Mouse (Mus musculus) embryonic fibroblast, embryonic 13.5 days (primary cell): ENCODE data around the gene Arhgap30.

Experiments used
- CTCF ChIP-seq: IDR thresholded peaks from 2 replicates; pipeline ENCODE4 v1.5.1; 2011; ENCODE audit warnings: mild to moderate bottlenecking, control low read depth, low read length, moderate library complexity, borderline replicate concordance; ENCODE audit not compliant: insufficient read depth
- POLR2A ChIP-seq: IDR thresholded peaks from 2 replicates; pipeline ENCODE4 v1.6.1; 2011; ENCODE audit warnings: low read depth, mild to moderate bottlenecking, control low read depth, low read length, moderate library complexity

DNA sequence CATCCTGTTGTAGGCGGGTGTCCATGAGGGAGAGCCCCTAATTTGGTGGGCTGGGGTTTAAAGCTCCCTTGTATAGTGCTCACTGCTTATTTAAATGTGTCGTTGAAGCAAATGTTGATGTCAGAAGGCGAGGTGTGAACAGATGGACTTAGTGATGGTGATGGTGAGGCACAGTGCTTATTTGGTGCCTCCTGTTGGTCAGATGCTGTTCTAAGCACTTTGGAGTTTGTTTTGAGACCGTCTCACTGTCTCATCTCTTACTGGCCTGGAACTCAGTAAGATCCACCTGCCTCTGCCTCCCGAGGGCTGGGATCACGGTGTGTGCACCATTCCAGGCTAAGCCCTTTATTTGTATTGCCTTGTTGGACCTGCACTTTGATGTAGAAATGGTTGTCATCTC is 66.2 kb downstream of the Arhgap30 start:
- TF ChIP-seq CTCF (no peak), POLR2A (no peak)
